Mouse (Mus musculus): ENCODE measurements at regions not wholly inside any gene's neighbourhood (a gene's known extent, or its start where the extent isn't known, plus 50 kb on each side); places are given as distances from the start of the nearest gene placed in this dataset.

- ATAC-seq, result no peak
Measured at GRCm38 (mm10) chr10:16438414-16438813, 1284.6 kb upstream of the Cited2 start.

DNA sequence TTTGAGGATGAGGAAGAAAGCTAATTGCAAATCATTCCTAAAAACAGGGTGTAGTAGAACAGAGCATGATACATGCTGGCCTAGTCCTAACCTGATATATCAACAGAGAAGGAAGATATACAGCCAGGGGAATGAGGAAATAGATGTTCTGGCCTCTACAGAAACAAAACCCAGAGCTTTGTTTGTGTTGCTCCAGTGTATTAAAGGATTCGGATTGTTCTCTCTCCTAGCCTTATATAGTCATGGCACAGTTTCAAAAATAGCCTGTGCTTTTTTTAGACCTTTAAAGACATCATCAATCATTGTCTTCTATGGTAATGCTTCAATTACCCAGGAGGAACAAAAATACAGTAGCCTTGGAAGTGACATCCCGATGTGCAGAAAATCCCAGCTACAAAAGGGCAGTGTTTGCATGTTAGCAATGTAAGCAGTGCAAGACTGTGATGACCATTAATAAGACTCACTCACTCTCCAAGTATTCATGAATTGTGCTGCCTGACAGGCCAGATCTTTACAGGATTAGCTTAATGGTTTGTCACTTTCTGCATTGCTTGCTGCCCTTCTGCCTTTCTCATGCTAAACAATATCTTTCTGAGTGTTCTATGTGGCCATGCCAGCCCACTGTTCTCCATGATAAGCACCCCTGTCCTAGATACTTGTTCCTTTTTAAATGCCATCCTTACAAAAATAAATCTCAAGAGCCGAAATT, 1281.9 kb upstream of the Cited2 start:
- ATAC-seq, result no peak

- no peak for ATAC-seq
Measured at GRCm38 (mm10) chr10:16441661-16442072, 1281.4 kb upstream of the Cited2 start.

- no peak for ATAC-seq
Measured at GRCm38 (mm10) chr10:16443901-16444300, 1279.1 kb upstream of the Cited2 start.

DNA sequence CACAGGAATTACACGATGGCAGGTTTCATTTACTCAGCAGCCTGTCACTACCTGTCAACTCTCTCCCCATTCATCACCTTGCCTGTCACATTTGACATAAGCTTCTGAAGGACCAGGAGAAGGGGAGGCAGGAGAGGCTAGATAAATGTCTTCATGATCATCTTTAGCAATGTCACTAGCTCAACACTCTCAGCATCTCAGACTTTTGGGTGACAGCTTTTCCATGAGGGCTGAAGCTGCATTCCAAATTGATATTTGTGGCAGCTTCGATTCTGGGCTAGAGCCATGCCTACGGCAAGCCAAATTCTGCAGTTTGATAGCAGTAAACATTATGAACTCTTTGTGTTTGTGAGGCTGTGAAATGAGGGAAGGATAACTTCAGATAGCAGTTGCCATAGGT, 1255.1 kb upstream of the Cited2 start:
- ATAC-seq, result no peak

GRCm38 (mm10) chr10:16469711-16470110, 1253.3 kb upstream of the Cited2 start:
- ATAC-seq, result no peak

- no peak for ATAC-seq
Measured at GRCm38 (mm10) chr10:16473952-16474521, 1249.0 kb upstream of the Cited2 start.

GRCm38 (mm10) chr10:16498580-16498979, 1224.4 kb upstream of the Cited2 start:
- no peak for ATAC-seq

DNA sequence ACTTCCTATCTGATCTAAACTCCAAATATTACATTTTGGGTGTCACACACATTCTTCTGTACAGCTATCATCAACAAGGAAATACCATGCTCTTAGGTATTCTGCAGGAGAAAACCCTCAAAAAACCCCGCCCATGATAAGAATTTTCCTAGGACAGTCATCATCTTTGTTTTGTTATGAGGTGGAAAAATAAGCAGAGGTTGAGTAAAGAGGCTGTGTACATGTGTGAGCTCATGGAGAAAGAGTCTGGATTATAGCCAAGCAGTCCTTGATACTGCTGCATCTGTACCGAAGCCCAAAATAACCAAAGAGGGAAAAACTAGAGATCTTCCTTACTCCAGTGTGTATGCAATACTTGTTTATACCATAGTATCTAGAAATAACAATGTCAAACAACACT, 1215.3 kb upstream of the Cited2 start:
- ATAC-seq, result no peak

DNA sequence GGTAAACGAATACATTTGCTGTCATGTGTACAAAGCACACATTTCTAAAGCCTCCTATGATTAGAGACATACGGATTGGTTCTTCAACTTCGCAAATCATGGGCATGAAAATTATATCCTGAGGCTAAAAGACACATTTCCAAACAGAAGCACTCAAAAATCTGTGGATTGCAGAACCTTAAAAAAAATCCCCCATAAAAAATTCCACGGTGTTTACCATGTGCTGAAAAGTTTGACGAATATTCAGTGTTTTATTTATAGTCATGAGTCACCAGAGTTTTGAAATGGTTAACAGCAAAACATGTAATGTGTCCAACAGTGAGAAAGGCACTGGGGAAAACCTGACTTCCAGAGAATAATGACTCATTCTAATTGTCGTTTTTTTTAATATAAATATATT, 1214.9 kb upstream of the Cited2 start:
- ATAC-seq, result no peak

- no peak for ATAC-seq
Measured at GRCm38 (mm10) chr10:16514656-16515055, 1208.4 kb upstream of the Cited2 start.

DNA sequence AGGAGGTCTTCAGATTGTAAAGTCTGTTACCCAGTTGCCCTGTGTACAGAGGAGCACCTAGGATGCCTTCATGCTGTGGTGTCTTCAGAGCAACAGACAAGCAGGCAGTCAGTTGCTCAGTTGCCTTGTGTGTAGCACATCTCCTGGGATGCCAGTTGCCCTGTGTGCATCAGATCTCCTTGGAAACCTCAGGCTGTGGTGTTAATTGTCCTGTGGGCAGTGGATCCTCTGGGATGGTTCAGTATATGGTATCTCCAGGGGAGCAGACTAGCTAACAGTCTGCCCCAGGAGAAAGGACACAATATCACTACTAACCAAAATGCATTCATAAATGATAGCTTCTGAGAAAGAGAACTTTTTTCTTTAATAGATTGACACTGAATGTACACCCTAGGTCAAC, 1201.1 kb upstream of the Cited2 start:
- ATAC-seq, result no peak

DNA sequence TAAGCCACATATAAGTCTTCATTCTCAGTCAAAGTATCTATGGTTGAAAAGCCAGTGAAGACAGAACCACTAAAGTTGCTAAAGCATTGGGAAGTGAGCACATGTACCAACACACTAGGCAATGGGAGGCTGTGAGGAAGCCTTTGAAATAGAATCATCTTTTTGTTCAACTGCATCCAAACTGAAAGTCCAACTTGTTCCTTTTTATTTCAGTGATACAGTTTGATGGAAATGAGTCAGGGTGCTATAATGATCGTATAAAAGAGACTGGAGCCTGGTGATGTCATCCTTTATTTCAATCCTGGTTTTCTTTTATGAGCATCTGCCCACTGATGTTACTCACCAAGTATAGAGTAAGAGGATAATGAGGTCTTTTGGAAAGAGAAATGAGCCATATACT, 1198.9 kb upstream of the Cited2 start:
- ATAC-seq, result no peak

- ATAC-seq, result no peak
Measured at GRCm38 (mm10) chr10:16527693-16528092, 1195.3 kb upstream of the Cited2 start.

DNA sequence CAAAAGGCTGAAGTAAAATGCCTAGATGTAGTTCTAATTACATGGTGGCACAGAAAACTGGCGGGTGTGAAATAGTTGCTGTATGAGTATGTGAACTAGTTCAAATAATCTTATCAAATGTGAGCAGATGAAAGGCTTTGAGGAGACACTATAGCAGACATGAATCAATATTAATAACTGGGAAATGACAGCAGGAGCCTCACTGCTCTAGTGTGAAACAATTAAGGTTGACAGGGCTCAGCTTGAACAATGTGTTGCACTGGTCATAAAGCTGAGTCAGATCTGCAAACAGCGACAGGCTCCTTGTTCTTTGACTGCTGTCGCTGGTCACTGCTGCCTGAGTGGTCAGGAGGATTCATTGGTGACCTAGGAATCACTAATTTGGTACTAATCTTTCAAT, 1185.4 kb upstream of the Cited2 start:
- no peak for ATAC-seq

GRCm38 (mm10) chr10:16538379-16538778, 1184.6 kb upstream of the Cited2 start:
- ATAC-seq, result no peak

DNA sequence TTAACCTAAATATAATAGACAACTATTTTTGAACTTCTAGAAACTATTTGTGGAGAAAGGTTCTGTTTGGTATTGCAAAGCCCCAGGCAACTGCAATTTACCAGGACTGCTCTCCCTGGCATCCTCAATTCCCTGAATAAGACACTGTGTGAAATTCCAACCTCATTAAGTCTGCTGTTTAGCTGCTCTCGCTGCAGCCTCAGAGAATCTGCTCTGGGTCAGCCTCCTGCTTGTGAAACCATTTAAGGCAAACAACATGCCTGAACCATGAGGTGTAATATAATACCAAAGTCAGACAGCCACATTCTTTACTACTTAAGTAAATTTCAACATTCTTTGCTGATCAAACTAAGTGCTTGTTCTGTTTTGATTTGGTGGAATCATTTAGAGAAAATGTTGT, 1177.6 kb upstream of the Cited2 start:
- ATAC-seq, result no peak

- no peak for ATAC-seq
Measured at GRCm38 (mm10) chr10:16552861-16553635, 1170.0 kb upstream of the Cited2 start.

DNA sequence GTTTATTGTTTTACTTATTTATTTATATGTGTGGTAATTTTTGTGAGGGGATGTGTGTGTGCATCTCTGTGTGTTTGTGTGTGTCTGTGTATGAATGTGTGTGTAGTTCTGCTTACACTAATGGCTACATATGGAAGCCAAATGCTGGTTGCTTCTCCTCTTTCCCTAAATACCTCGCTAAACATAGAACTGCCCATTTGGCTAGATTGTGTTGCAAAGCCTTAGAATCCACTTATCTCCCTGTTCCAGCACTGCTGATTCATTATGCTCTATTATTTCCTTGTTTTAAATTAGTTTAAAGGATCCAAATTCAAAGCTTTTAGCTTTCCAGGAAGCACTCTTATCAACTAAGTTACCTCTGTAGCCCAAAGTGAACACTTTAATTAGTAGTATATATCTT, 1148.5 kb upstream of the Cited2 start:
- ATAC-seq, result no peak

DNA sequence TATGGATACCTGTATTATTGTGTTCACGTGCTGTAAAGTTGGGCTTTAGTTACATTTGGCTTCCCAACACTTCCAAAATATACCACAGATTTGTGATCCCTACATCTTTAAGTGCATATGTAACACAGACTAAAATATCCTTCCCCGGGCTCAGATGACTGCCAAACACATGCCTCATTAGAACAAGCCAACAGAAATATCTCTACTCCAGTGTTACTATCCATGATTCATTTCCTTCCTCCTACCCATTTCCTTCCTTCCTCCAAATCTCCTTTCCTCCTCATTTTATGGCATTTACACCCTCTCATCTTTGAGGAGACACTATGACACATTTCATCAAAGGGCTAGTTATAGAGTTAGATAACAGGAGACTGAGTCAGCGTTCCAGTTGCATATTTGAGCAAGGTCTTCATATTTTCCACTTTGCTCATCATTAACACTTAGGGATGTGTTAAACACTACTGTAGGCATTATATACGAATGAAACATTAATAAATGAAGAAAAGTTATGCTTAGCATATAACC, 1144.4 kb upstream of the Cited2 start:
- no peak for ATAC-seq

- no peak for ATAC-seq
Measured at GRCm38 (mm10) chr10:16580200-16580599, 1142.8 kb upstream of the Cited2 start.

DNA sequence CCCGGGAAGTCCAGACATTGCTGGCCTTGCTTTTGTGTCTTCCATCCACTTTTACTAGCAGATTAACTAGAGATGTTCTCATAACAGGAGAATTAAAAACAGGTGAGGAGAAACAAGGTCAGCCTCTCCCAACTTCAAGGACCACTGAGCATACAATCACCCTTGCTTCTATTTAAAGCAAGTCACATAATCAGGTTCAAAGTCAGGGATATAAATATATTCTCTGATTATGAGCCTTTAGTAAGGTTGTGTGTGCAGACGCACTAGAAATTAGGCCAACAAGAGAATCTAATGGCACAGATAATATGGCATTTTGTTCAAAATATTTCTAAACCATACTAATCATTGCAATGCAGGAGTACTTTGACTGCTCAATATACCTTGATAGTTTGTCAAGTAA, 1134.2 kb upstream of the Cited2 start:
- no peak for ATAC-seq

DNA sequence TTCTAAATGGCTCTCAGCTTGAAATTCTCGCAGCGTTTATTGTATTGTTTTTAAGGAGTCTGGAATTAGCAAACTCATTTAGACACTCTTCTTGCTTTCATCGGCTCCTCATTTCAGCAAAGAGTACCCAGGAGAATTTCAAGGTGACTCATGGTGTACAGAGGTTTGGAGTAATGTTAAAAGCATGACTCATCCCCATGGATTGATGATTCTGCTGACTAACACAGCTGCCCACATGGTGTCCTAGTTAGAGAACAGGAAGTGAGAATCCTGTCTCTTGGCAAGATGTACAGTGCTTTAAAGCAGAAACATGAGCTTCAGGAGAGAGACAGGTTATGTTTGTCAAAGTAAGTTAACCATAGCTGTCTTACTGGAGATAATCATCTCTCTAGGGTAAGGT, 1133.6 kb upstream of the Cited2 start:
- no peak for ATAC-seq

DNA sequence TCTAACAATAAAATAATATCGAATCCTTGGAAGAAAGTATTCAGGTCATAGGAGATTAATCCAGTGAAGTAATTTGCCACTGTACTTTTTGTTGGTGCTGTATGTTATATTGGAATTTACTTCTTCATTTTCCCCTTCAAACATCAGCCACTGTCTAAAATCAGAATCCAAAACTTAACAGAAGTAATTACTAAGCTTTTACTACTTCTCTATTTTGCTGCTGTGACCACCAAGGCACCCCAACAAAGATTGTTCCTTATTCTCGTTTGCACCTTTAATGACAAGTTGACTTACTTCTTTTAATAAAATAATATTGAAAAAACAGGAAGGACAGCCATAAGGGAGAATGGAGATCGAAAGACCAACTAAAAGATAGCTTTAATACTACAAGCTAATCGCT, 1130.1 kb upstream of the Cited2 start:
- no peak for ATAC-seq

All from CD4-positive, CD25-positive, alpha-beta regulatory T cell, adult 4 months (primary cell).